Mouse (Mus musculus) heart, adult 2 months (tissue): ENCODE data around the gene Ufc1.

Source experiments
- CTCF ChIP-seq: fragments of 200-600 bp; IDR thresholded peaks from 2 replicates; pipeline ENCODE4 v1.8.1; 2022; ENCODE audit warnings: antibody characterized with exemption, mild to moderate bottlenecking, moderate library complexity
- EP300 ChIP-seq: fragments of 200-500 bp; IDR thresholded peaks from 2 replicates; pipeline ENCODE4 v1.6.1; 2011; ENCODE audit warnings: low read depth, low read length, control low read depth; ENCODE audit not compliant: insufficient read depth
- POLR2A ChIP-seq: fragments of 200-500 bp; IDR thresholded peaks from 2 replicates; pipeline ENCODE4 v1.6.1; 2011; ENCODE audit warnings: mild to moderate bottlenecking, low read depth, low read length, control low read depth; ENCODE audit not compliant: insufficient read depth

- peak; percentile 27 for TF ChIP-seq CTCF
- TF ChIP-seq POLR2A = no peak
- TF ChIP-seq EP300 = no peak
Observed at GRCm38 (mm10) chr1:171263666-171264461, 31.0 kb downstream of the Ufc1 start.
